Mouse (Mus musculus): ENCODE measurements around the gene Stil. TPM values are rescaled to one million over a fixed set of nuclear protein-coding genes. Genes with fewer than 3 reads are reported as not detected.

Gene Stil
- total RNA-seq, 2 experiments from 2014 or later = not detected

- DNase-seq (ENCODE audit: low spot score) = no peak
Measured at GRCm38 (mm10) chr4:115079821-115080349, 79.9 kb downstream of the Stil start.

- DNase-seq (ENCODE audit: low spot score) = no peak
Measured at GRCm38 (mm10) chr4:115083031-115083430, 83.1 kb downstream of the Stil start.

GRCm38 (mm10) chr4:115085522-115086095, 85.7 kb downstream of the Stil start:
- peak; percentile 33 for DNase-seq (ENCODE audit: low spot score)

GRCm38 (mm10) chr4:115086257-115086656, 86.3 kb downstream of the Stil start:
- DNase-seq (ENCODE audit: low spot score) = no peak

- no peak for DNase-seq (ENCODE audit: low spot score)
Measured at GRCm38 (mm10) chr4:115086763-115087415, 86.9 kb downstream of the Stil start.

- DNase-seq (ENCODE audit: low spot score) = no peak
Measured at GRCm38 (mm10) chr4:115088611-115089338, 88.8 kb downstream of the Stil start, which contains the start of gene Pdzk1ip1. Pdzk1ip1 (plus strand) TSS chr4:115088708.

- DNase-seq (ENCODE audit: low spot score) = no peak
Measured at GRCm38 (mm10) chr4:115090592-115090991, 90.6 kb downstream of the Stil start.

GRCm38 (mm10) chr4:115091806-115092205, 91.8 kb downstream of the Stil start:
- DNase-seq (ENCODE audit: low spot score) = no peak

Other genes starting within 250 kb of the Stil start
- gene Gm12830, start 178.4 kb upstream of the Stil start, total RNA-seq (2021) = not detected
- gene Foxd2, start 91.3 kb upstream of the Stil start, total RNA-seq (2021) = under 1 TPM in 1 of 2 experiments, not detected in 1; 0.24 TPM
- gene Foxe3, start 74.1 kb upstream of the Stil start, total RNA-seq (2021) = not detected
- gene Cmpk1, start 12.9 kb upstream of the Stil start, total RNA-seq (2021) = 10 to 100 TPM; 16.9 to 17.1 TPM
- gene Tal1, start 56.3 kb downstream of the Stil start, total RNA-seq (2021) = 1 to 10 TPM in 1 of 2 experiments, under 1 TPM in 1; 0.93 to 1.0 TPM
- not detected for gene Pdzk1ip1, start 88.5 kb downstream of the Stil start, total RNA-seq (2021)
- not detected for gene Cyp4x1, start 134.1 kb downstream of the Stil start, total RNA-seq (2021)
- not detected for gene Cyp4a29, start 241.9 kb downstream of the Stil start, total RNA-seq (2021)

All from gastrocnemius, adult 18-20 months (tissue).